Mouse (Mus musculus): ENCODE data around the gene Nprl3. TPM values are rescaled to one million over a fixed set of nuclear protein-coding genes. Genes with fewer than 3 reads are reported as not detected.

Gene Nprl3
- polyA plus RNA-seq, 1 experiment = 84.0 TPM

DNA sequence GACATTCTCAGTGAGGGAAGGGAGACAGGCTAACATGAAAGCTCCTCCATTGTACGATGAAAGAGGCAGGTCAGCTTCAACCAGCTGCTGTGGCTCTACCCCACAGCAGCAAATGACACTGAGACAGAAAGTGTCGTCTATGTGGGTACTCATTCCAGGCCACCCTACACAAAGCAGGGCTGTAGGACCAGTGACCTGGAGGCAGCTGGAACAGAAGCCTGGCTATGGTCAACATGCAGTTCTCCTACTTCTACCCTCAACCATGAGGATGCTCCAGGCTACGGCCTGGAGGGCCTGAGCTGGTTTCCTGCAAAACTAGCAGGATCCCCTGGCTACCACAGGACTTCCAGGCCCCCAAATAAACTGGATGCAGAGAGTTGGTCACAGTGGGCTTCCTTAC, 10.9 kb downstream of the Nprl3 start:
- TF ChIP-seq POLR2A (IDR thresholded peaks at IDR 0.05; ENCODE audit: borderline replicate concordance, extremely low read depth, insufficient read depth, insufficient read length, poor library complexity, severe bottlenecking) = no peak
- no peak for TF ChIP-seq CTCF (IDR thresholded peaks at IDR 0.05; ENCODE audit: borderline replicate concordance, extremely low read depth, insufficient read depth, insufficient read length)
- DNase-seq (ENCODE audit: low read depth) = no peak

GRCm38 (mm10) chr11:32256146-32256545, 11.4 kb downstream of the Nprl3 start:
- no peak for TF ChIP-seq POLR2A (IDR thresholded peaks at IDR 0.05; ENCODE audit: borderline replicate concordance, extremely low read depth, insufficient read depth, insufficient read length, poor library complexity, severe bottlenecking)
- no peak for TF ChIP-seq CTCF (IDR thresholded peaks at IDR 0.05; ENCODE audit: borderline replicate concordance, extremely low read depth, insufficient read depth, insufficient read length)
- no peak for DNase-seq (ENCODE audit: low read depth)

GRCm38 (mm10) chr11:32253121-32253520, 14.4 kb downstream of the Nprl3 start:
- TF ChIP-seq CTCF (IDR thresholded peaks at IDR 0.05; ENCODE audit: borderline replicate concordance, extremely low read depth, insufficient read depth, insufficient read length) (no peak), POLR2A (IDR thresholded peaks at IDR 0.05; ENCODE audit: borderline replicate concordance, extremely low read depth, insufficient read depth, insufficient read length, poor library complexity, severe bottlenecking) (no peak)
- DNase-seq (ENCODE audit: low read depth) = no peak

DNA sequence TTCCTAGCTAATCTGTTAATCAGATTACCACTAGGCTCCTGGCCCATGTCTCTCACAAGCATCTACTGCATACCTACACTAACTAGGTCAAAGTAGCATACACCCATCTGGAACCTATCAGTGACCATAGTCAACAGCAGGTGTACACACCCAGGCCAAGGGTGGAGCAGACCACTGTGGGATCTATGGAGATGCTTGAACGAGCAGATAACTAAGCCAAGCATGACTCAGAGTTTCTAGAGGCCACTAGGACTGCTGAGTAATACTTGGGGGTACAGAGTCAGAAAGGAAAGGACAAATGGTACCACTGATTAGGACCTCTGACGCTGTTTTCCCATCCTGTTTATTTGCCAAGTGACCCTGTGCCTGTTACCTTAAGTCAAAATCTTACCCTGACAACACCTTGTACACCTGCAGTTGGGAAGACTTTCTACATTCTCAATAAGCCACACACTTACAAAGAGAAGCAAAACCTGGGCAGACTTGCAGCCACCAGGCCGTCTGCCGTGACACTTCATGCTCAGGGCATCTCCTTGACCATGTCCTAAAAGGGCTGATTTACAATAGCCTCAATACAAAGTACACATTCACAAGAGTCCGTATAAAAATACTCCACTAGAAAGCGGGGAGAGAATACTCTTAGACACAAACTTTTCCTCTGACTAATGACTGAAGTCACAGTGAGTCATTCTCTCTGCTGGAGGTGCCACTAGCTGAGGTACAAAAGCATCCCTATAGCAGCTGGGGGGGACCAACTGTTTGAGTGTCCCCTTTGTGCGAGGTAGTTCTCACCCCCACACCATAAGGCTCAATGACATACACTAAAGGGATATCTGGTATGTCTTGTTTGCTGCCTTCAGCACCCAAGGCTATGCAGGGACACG, 16.4 kb downstream of the Nprl3 start:
- DNase-seq (ENCODE audit: low read depth) = no peak

GRCm38 (mm10) chr11:32248350-32248749, 19.2 kb downstream of the Nprl3 start:
- TF ChIP-seq POLR2A (IDR thresholded peaks at IDR 0.05; ENCODE audit: borderline replicate concordance, extremely low read depth, insufficient read depth, insufficient read length, poor library complexity, severe bottlenecking) (no peak), CTCF (IDR thresholded peaks at IDR 0.05; ENCODE audit: borderline replicate concordance, extremely low read depth, insufficient read depth, insufficient read length) (no peak)
- no peak for DNase-seq (ENCODE audit: low read depth)

More for the DNA sequence above, 16.4 kb downstream of the Nprl3 start:
- no peak for TF ChIP-seq POLR2A (IDR thresholded peaks at IDR 0.05; ENCODE audit: borderline replicate concordance, extremely low read depth, insufficient read depth, insufficient read length, poor library complexity, severe bottlenecking)
- TF ChIP-seq CTCF (IDR thresholded peaks at IDR 0.05; ENCODE audit: borderline replicate concordance, extremely low read depth, insufficient read depth, insufficient read length) = no peak

DNA sequence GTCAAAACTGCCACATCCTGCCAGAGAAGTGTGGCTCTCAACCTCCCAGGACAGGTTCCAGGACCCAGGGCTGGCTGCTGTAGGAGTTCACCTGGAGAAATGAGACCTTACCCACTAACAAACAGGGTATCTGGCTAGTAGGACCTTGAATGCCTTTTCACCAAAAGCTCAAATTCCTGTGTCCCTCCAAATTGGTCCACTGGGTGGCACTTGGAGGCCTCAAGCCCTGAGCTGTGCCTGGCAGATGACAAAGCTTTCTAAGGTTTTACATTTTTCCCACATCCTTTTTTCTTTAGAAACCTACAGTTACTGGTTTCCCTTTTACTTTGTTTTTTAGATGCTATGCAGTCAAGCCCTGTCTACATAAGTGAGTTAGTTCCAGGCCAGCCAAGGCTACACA, 20.4 kb downstream of the Nprl3 start:
- DNase-seq (ENCODE audit: low read depth) = no peak
- TF ChIP-seq CTCF (IDR thresholded peaks at IDR 0.05; ENCODE audit: borderline replicate concordance, extremely low read depth, insufficient read depth, insufficient read length) (peak; percentile 30; the same call in 1 of the 2 replicates), POLR2A (IDR thresholded peaks at IDR 0.05; ENCODE audit: borderline replicate concordance, extremely low read depth, insufficient read depth, insufficient read length, poor library complexity, severe bottlenecking) (no peak)

- TF ChIP-seq CTCF (IDR thresholded peaks at IDR 0.05; ENCODE audit: borderline replicate concordance, extremely low read depth, insufficient read depth, insufficient read length) (no peak), POLR2A (IDR thresholded peaks at IDR 0.05; ENCODE audit: borderline replicate concordance, extremely low read depth, insufficient read depth, insufficient read length, poor library complexity, severe bottlenecking) (no peak)
Measured at GRCm38 (mm10) chr11:32245614-32246013, 21.9 kb downstream of the Nprl3 start.

GRCm38 (mm10) chr11:32244617-32245016, 22.9 kb downstream of the Nprl3 start:
- no peak for DNase-seq (ENCODE audit: low read depth)
- TF ChIP-seq CTCF (IDR thresholded peaks at IDR 0.05; ENCODE audit: borderline replicate concordance, extremely low read depth, insufficient read depth, insufficient read length) = no peak
- no peak for TF ChIP-seq POLR2A (IDR thresholded peaks at IDR 0.05; ENCODE audit: borderline replicate concordance, extremely low read depth, insufficient read depth, insufficient read length, poor library complexity, severe bottlenecking)

More at GRCm38 (mm10) chr11:32245614-32246013, 21.9 kb downstream of the Nprl3 start:
- DNase-seq (ENCODE audit: low read depth) = no peak

- DNase-seq (ENCODE audit: low read depth) = no peak
- TF ChIP-seq POLR2A (IDR thresholded peaks at IDR 0.05; ENCODE audit: borderline replicate concordance, extremely low read depth, insufficient read depth, insufficient read length, poor library complexity, severe bottlenecking) (no peak), CTCF (IDR thresholded peaks at IDR 0.05; ENCODE audit: borderline replicate concordance, extremely low read depth, insufficient read depth, insufficient read length) (no peak)
Measured at GRCm38 (mm10) chr11:32244064-32244463, 23.4 kb downstream of the Nprl3 start.

DNA sequence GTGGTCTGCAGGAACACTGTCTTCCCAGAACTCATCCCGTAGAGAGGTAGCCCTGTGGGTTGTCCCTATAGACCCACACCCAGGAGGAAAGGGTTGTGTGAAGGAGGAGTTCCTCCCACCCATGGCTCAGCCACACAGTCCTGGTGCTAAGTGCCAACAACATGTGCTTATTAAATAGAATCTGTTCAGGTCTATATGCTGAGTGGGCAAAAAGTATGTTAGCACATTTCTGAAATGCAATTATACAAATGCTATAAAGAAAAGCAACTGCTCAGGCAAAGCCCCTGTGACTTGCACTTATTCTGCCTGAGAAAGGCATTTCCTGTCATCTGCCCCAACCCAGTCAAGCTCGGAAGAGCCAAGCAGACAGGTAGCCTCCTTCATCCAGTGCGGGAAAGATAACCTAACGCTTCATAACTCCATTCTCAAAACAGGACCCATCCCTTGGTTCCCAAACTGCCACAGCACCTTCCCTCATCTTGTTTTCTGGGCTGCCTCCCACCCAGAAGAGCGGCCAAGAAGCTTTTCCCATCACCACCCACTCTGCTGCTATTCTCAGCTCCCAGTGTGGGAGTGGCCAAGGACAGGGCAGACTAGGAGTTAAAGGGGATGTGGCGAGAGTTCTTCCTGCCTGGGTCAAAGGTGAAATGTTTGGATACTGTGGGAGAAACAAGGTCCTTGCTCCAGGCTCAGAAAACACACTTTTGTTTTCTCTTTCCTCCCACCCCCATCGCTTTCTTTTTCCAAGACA, 24.1 kb downstream of the Nprl3 start:
- no peak for TF ChIP-seq POLR2A (IDR thresholded peaks at IDR 0.05; ENCODE audit: borderline replicate concordance, extremely low read depth, insufficient read depth, insufficient read length, poor library complexity, severe bottlenecking)
- TF ChIP-seq CTCF (IDR thresholded peaks at IDR 0.05; ENCODE audit: borderline replicate concordance, extremely low read depth, insufficient read depth, insufficient read length) = no peak

GRCm38 (mm10) chr11:32242209-32242608, 25.3 kb downstream of the Nprl3 start:
- TF ChIP-seq POLR2A (IDR thresholded peaks at IDR 0.05; ENCODE audit: borderline replicate concordance, extremely low read depth, insufficient read depth, insufficient read length, poor library complexity, severe bottlenecking) = no peak
- no peak for TF ChIP-seq CTCF (IDR thresholded peaks at IDR 0.05; ENCODE audit: borderline replicate concordance, extremely low read depth, insufficient read depth, insufficient read length)

More for the DNA sequence above, 24.1 kb downstream of the Nprl3 start:
- no peak for DNase-seq (ENCODE audit: low read depth)

More at GRCm38 (mm10) chr11:32242209-32242608, 25.3 kb downstream of the Nprl3 start:
- no peak for DNase-seq (ENCODE audit: low read depth)

Data from brain, embryonic 14.5 days (tissue).